Mouse (Mus musculus): ENCODE results near the gene Cntnap2. TPM values are rescaled to one million over a fixed set of nuclear protein-coding genes. Genes with fewer than 3 reads are reported as not detected.

Cntnap2 gene
- polyA plus RNA-seq, 1 experiment from 2014 or later = 24.7 TPM

DNA sequence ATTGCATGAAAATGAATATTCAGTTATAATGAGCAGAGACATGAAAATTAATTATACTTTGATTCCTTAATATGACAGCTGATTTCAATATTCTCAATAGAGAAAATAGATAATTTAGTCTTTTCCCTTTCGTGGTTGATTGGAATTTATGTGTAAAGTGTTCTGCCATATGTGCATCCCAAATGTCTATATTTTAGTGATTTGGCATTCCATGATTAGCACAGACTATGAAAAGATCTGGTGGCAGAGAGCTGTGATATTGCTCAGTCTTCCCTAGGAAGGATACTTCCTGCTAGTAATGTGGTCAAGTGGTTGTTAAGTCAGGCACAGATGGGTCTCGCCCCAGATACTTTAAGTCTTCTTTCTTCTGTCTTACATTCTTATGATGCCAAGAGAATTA lies 354.5 kb downstream of the Cntnap2 start:
- Histone ChIP-seq H3K4me2 (no peak overlapping the region), H3K27me3 (ENCODE audit: control insufficient read depth, insufficient read depth, low read length) (no peaks in the 10 kb centered on the region), H3K4me3 (ENCODE audit: low read depth, low read length) (no peak overlapping the region), H3K9me3 (ENCODE audit: control insufficient read depth, low read length) (no peaks in the 10 kb centered on the region), H3K9ac (ENCODE audit: low read length) (no peak overlapping the region), H3K36me3 (ENCODE audit: control insufficient read depth, insufficient read depth, low read length) (no peaks in the 10 kb centered on the region), H3K27ac (ENCODE audit: low read depth, low read length) (no peak overlapping the region), H3K4me1 (ENCODE audit: control insufficient read depth, insufficient read depth, low read length) (no peaks in the 10 kb centered on the region)
- no peak for DNase-seq (ENCODE audit: low spot score, missing footprints)
- ATAC-seq (ENCODE audit: low FRiP score) = no peak
- WGBS = 82% methylated on average over 2 of the region's 2 CpGs

DNA sequence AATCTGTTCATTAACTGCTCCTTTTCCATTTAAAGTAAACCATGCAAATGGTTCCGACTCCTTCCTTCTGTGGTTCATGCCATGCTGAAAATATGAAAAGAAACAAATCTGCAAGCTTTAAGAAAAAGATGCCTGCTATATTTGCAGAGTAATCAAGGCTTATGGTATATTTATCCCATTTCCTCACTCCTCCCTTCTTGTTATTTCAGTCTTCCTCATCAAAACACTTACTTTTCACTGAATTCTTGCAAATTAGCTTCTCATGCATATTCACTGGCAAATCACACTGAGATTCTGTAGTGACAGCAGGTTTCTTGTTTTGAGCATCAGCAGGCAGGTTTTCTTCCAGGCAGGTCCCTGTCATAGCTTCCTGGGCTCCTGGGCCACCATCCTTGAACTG lies 396.3 kb downstream of the Cntnap2 start:
- Histone ChIP-seq H3K9ac (ENCODE audit: low read length) (no peak overlapping the region), H3K36me3 (ENCODE audit: control insufficient read depth, insufficient read depth, low read length) (no peaks in the 10 kb centered on the region), H3K9me3 (ENCODE audit: control insufficient read depth, low read length) (no peaks in the 10 kb centered on the region), H3K4me3 (ENCODE audit: low read depth, low read length) (no peak overlapping the region), H3K27me3 (ENCODE audit: control insufficient read depth, insufficient read depth, low read length) (no peaks in the 10 kb centered on the region), H3K4me2 (no peak overlapping the region), H3K27ac (ENCODE audit: low read depth, low read length) (no peak overlapping the region), H3K4me1 (ENCODE audit: control insufficient read depth, insufficient read depth, low read length) (no peaks in the 10 kb centered on the region)
- DNase-seq (ENCODE audit: low spot score, missing footprints) (no peak), ATAC-seq (ENCODE audit: low FRiP score) (no peak)
- 97% methylated on average over 1 of the region's 1 CpGs for WGBS

DNA sequence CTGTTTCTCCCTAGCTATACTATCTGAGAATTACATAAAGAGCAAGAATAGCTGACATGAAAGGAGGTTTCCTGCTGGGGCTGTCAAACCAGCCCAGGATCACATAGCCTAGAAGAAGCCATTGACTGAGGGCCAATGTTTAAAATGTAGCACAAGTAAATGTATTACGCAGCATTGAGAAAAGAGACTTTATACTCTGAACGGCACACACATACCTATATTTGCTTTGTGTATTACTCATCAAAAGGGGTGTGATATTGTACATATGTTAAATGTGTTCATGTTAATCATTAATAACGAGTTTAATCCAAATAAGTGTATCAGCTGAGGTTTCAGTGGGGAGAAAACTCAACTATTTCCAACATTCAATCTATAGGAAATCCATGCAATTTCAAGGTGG lies 459.1 kb downstream of the Cntnap2 start:
- DNase-seq (ENCODE audit: low spot score, missing footprints) (no peak), ATAC-seq (ENCODE audit: low FRiP score) (no peak)
- Histone ChIP-seq H3K4me1 (ENCODE audit: control insufficient read depth, insufficient read depth, low read length) (no peaks in the 10 kb centered on the region), H3K27me3 (ENCODE audit: control insufficient read depth, insufficient read depth, low read length) (no peaks in the 10 kb centered on the region), H3K4me2 (no peak overlapping the region), H3K27ac (ENCODE audit: low read depth, low read length) (no peak overlapping the region), H3K9ac (ENCODE audit: low read length) (no peak overlapping the region), H3K36me3 (ENCODE audit: control insufficient read depth, insufficient read depth, low read length) (no peaks in the 10 kb centered on the region), H3K9me3 (ENCODE audit: control insufficient read depth, low read length) (no peaks in the 10 kb centered on the region), H3K4me3 (ENCODE audit: low read depth, low read length) (no peak overlapping the region)
- 80% methylated on average over 3 of the region's 3 CpGs for WGBS

DNA sequence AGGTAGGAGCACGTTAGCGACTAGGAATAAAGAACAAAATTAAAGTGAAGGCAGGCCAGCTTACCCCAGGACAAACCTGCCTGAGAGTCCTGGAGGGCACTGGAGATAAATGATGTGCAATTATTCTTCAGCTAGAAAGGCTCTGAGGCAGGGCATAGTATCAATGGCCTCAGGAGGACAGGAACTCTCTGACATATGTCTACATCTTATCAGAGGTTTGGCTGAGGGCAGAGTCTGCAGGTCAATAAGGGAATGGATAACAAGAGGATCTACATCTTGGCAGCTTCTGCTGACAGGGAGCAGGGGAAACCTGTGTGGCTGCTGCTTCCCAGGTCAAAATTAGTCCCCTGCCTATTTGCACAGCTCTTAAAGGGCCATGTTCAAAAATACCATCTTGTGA lies 477.8 kb downstream of the Cntnap2 start:
- no peak; the same call in 1 of the 2 replicates for ATAC-seq (ENCODE audit: low FRiP score)
- no peaks in the 10 kb centered on the region for H3K9me3 ChIP-seq (ENCODE audit: control insufficient read depth, low read length)
- no peak overlapping the region for H3K9ac ChIP-seq (ENCODE audit: low read length)
- no peak overlapping the region for H3K4me3 ChIP-seq (ENCODE audit: low read depth, low read length)
- no peak overlapping the region for H3K4me2 ChIP-seq
- H3K4me1 ChIP-seq (ENCODE audit: control insufficient read depth, insufficient read depth, low read length) = no peaks in the 10 kb centered on the region
- H3K36me3 ChIP-seq (ENCODE audit: control insufficient read depth, insufficient read depth, low read length) = no peaks in the 10 kb centered on the region
- 80% methylated on average over 2 of the region's 2 CpGs for WGBS
- H3K27ac ChIP-seq (ENCODE audit: low read depth, low read length) = no peak overlapping the region
- H3K27me3 ChIP-seq (ENCODE audit: control insufficient read depth, insufficient read depth, low read length) = no peaks in the 10 kb centered on the region
- no peak for DNase-seq (ENCODE audit: low spot score, missing footprints)

DNA sequence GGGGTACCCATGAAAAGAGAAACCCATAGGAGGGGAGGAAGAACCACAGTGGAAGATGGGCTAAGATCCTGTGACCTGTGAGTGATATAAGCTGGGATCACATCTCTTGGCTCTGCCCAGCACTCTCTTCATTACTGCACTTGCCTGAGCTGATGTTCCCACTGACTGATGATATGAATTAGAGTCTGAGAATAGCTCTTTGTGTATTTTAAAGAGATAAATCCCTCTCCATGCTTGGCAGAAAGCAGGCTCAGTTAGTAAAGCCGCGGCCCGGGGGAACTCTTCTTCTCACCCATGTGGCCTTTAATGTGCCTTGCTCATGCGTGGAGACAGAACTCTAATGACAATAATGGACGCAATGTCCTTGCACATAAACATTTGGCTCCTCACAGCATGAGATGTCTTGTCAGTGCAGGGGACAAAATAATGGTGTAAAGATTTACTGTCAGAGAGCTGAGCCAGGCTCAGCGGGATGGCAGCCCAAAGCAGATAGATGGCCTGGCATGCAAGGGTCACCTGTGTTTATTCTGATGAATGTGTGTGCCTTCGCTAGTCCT lies 485.2 kb downstream of the Cntnap2 start:
- Histone ChIP-seq H3K36me3 (ENCODE audit: control insufficient read depth, insufficient read depth, low read length) (no peaks in the 10 kb centered on the region), H3K27ac (ENCODE audit: low read depth, low read length) (no peak overlapping the region), H3K4me3 (ENCODE audit: low read depth, low read length) (no peak overlapping the region), H3K27me3 (ENCODE audit: control insufficient read depth, insufficient read depth, low read length) (no peaks in the 10 kb centered on the region), H3K9me3 (ENCODE audit: control insufficient read depth, low read length) (no peaks in the 10 kb centered on the region), H3K9ac (ENCODE audit: low read length) (no peak overlapping the region), H3K4me1 (ENCODE audit: control insufficient read depth, insufficient read depth, low read length) (peaks cover 3% of the 10 kb centered on the region; the same call in 1 of the 2 replicates), H3K4me2 (no peak overlapping the region)
- ATAC-seq (ENCODE audit: low FRiP score) (peak; percentile 77), DNase-seq (ENCODE audit: low spot score, missing footprints) (peak; percentile 86)
- 55% methylated on average over 7 of the region's 7 CpGs for WGBS

DNA sequence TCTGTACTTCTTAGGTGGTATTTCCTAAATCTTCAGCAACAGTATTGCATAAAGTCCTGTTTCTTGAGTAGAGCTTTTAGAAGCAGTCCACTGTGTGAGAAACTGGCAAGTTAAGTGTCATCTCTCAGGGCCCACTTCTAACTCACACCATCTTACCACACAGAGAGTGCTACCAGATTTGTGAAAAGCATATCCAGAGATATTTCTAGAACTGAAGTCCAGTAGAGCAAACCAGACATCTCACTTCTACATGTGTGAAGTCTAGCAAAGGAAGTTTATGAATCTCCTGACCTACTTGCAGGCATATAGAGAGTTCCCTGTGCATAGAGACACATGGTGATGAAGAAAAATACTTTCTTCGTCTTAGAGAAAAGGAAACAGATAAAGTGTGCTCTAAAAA lies 500.6 kb downstream of the Cntnap2 start:
- ATAC-seq (ENCODE audit: low FRiP score) (no peak), DNase-seq (ENCODE audit: low spot score, missing footprints) (no peak)
- H3K36me3 ChIP-seq (ENCODE audit: control insufficient read depth, insufficient read depth, low read length) = no peaks in the 10 kb centered on the region
- H3K4me3 ChIP-seq (ENCODE audit: low read depth, low read length) = no peak overlapping the region
- no peak overlapping the region for H3K4me2 ChIP-seq
- WGBS = 86% methylated on average over 1 of the region's 1 CpGs
- no peak overlapping the region for H3K9ac ChIP-seq (ENCODE audit: low read length)
- H3K9me3 ChIP-seq (ENCODE audit: control insufficient read depth, low read length) = no peaks in the 10 kb centered on the region
- H3K27ac ChIP-seq (ENCODE audit: low read depth, low read length) = no peak overlapping the region
- H3K27me3 ChIP-seq (ENCODE audit: control insufficient read depth, insufficient read depth, low read length) = no peaks in the 10 kb centered on the region
- H3K4me1 ChIP-seq (ENCODE audit: control insufficient read depth, insufficient read depth, low read length) = no peaks in the 10 kb centered on the region

DNA sequence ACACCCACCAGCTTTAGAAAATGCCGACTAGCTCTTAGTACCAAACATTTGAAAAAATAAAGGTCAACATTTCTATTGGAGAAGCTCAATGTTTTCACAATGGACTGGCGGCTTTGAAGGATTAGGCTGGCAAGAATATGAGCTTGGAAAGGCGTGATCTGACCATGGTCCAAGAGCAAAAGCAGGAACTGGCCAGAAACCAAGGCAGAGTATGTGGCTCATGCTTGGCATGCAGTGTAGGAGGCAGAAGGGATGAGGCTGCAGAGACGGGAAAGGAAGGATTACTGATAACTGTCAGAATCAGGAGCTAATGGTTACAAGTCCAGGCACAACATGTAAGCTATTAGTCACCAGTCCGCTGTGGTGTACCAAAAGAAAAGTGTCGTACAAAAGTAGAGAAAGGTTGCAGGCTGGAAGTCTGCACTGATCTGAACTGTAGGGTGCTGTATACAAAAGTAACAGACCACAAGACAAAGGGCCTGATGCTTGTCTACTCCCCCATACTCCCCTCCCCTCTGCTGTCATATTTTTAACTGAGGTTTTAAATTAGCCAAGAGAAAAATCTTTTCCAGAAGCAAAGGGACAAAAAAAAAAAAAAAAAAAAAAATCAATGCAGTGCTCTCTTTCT lies 525.4 kb downstream of the Cntnap2 start:
- Histone ChIP-seq H3K9ac (ENCODE audit: low read length) (no peak overlapping the region), H3K27ac (ENCODE audit: low read depth, low read length) (no peak overlapping the region), H3K36me3 (ENCODE audit: control insufficient read depth, insufficient read depth, low read length) (no peaks in the 10 kb centered on the region), H3K4me3 (ENCODE audit: low read depth, low read length) (no peak overlapping the region), H3K9me3 (ENCODE audit: control insufficient read depth, low read length) (no peaks in the 10 kb centered on the region), H3K4me2 (no peak overlapping the region), H3K27me3 (ENCODE audit: control insufficient read depth, insufficient read depth, low read length) (no peaks in the 10 kb centered on the region), H3K4me1 (ENCODE audit: control insufficient read depth, insufficient read depth, low read length) (no peaks in the 10 kb centered on the region)
- DNase-seq (ENCODE audit: low spot score, missing footprints) (no peak), ATAC-seq (ENCODE audit: low FRiP score) (no peak)
- WGBS = 76% methylated on average over 6 of the region's 6 CpGs

DNA sequence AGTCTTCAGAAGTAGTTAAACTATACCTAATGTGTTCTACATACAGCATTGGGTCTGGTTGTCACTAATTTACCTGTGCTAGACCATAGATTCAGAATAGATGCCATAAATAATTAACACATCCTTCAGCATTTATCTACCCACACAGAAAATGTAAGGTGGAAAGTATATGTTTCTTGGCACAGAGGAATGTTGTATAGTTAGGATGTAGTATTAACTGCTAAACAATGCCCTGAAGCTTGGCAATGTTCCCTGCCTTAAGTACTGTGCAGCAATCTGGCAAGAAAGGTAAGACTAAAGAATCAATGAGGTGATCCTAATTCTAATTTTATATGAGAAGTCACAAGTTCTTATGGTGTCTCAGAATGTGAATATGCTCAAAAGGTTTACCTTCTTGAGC lies 529.9 kb downstream of the Cntnap2 start:
- ATAC-seq (ENCODE audit: low FRiP score) (no peak), DNase-seq (ENCODE audit: low spot score, missing footprints) (no peak)
- no peaks in the 10 kb centered on the region for H3K9me3 ChIP-seq (ENCODE audit: control insufficient read depth, low read length)
- no peak overlapping the region for H3K9ac ChIP-seq (ENCODE audit: low read length)
- H3K36me3 ChIP-seq (ENCODE audit: control insufficient read depth, insufficient read depth, low read length) = no peaks in the 10 kb centered on the region
- no peaks in the 10 kb centered on the region for H3K4me1 ChIP-seq (ENCODE audit: control insufficient read depth, insufficient read depth, low read length)
- no peak overlapping the region for H3K4me3 ChIP-seq (ENCODE audit: low read depth, low read length)
- no peak overlapping the region for H3K4me2 ChIP-seq
- H3K27ac ChIP-seq (ENCODE audit: low read depth, low read length) = no peak overlapping the region
- no peaks in the 10 kb centered on the region for H3K27me3 ChIP-seq (ENCODE audit: control insufficient read depth, insufficient read depth, low read length)

DNA sequence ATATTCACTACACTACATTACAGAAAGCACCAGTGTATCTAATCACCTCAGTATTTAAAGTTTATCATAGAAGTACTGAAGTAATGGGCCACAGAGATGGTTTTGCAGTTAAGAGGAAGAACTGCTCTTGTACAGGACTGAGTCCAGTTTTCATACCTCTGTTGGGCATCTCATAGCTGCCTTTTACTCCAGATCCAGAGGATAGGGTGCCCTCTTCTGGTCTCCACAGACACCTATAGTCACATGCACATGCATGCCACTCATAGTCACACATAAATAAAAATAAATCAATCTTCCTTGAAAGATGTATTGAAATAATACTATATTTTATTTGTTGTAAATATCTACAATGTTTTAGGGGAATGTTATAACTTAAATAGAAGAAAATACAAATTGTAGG lies 587.9 kb downstream of the Cntnap2 start:
- ATAC-seq (ENCODE audit: low FRiP score) (no peak), DNase-seq (ENCODE audit: low spot score, missing footprints) (no peak)
- Histone ChIP-seq H3K9ac (ENCODE audit: low read length) (no peak overlapping the region), H3K27me3 (ENCODE audit: control insufficient read depth, insufficient read depth, low read length) (no peaks in the 10 kb centered on the region), H3K4me2 (no peak overlapping the region), H3K27ac (ENCODE audit: low read depth, low read length) (no peak overlapping the region), H3K36me3 (ENCODE audit: control insufficient read depth, insufficient read depth, low read length) (no peaks in the 10 kb centered on the region), H3K9me3 (ENCODE audit: control insufficient read depth, low read length) (no peaks in the 10 kb centered on the region), H3K4me1 (ENCODE audit: control insufficient read depth, insufficient read depth, low read length) (no peaks in the 10 kb centered on the region), H3K4me3 (ENCODE audit: low read depth, low read length) (no peak overlapping the region)

All from midbrain, embryonic 11.5 days (tissue).